Mouse (Mus musculus): ENCODE results near the gene Sctr.

GRCm38 (mm10) chr1:120057044-120057443 lies 50.4 kb downstream of the Sctr start:
- TF ChIP-seq CTCF (IDR thresholded peaks at IDR 0.05; ENCODE audit: low read depth) (no peak), EP300 (IDR thresholded peaks at IDR 0.05; ENCODE audit: low read depth) (no peak)
